Comparison of ENCODE assay signal across 18 mouse cellular contexts in genomic region chr12:96828415-96828814, GRCm38 (mm10).
A peak's percentile ranks its signal among the peaks of the same experiment; 100 is the strongest.
DNase-seq lines count a peak whose midpoint lies in the region; ATAC-seq lines count a peak whose summit lies in the region.
"Had no signal": no experiment of that assay in that cellular context is flagged by ENCODE, and none has a peak within 500 bp of the region (broad histone marks: within the 10 kb centered on the region; RNA-seq: fewer than 3 reads in every experiment).

No protein-coding gene starts in this region.

- peak; percentile 94 for ATAC-seq in frontal cortex, adult (ENCODE audit: low TSS enrichment)
- ATAC-seq: activated CD4-positive, CD25-positive, alpha-beta regulatory T cell, adult 4 months; CD4-positive, CD25-positive, alpha-beta regulatory T cell, adult 4 months; Patski had no signal

- DNase-seq in frontal cortex, postnatal 25 days (ENCODE audit: low spot score in 2 of 2), result no peak
- peak; percentile 5 for DNase-seq in brain, adult 2 months (ENCODE audit: low read depth, low spot score)
- DNase-seq in kidney, postnatal 10 days, result no peak
- DNase-seq: adrenal gland, adult 2 months; adrenal gland, adult 8-10 months; adrenal gland, postnatal 10 days; adrenal gland, postnatal 14 days; adrenal gland, postnatal 25 days; adrenal gland, postnatal 36 days; B cell, adult 2 months; cerebellum, adult 11 months; cerebellum, adult 11-12 months; cerebellum, adult 18-20 months; cerebellum, adult 2 months had no signal
